Mouse (Mus musculus) right cerebral cortex, postnatal 36 days (tissue): ENCODE results near the gene Ltbp2.

Source experiments
- DNase-seq, 2 experiments: peaks; one replicate each; pipeline ENCODE4 v3.0.0; 2022; ENCODE audit warnings: low spot score in 2 of 2, mixed read lengths in 1 of 2

Ltbp2 gene

GRCm38 (mm10) chr12:84880091-84880490 is 3.8 kb upstream of the Ltbp2 start:
- no peak for DNase-seq

DNA sequence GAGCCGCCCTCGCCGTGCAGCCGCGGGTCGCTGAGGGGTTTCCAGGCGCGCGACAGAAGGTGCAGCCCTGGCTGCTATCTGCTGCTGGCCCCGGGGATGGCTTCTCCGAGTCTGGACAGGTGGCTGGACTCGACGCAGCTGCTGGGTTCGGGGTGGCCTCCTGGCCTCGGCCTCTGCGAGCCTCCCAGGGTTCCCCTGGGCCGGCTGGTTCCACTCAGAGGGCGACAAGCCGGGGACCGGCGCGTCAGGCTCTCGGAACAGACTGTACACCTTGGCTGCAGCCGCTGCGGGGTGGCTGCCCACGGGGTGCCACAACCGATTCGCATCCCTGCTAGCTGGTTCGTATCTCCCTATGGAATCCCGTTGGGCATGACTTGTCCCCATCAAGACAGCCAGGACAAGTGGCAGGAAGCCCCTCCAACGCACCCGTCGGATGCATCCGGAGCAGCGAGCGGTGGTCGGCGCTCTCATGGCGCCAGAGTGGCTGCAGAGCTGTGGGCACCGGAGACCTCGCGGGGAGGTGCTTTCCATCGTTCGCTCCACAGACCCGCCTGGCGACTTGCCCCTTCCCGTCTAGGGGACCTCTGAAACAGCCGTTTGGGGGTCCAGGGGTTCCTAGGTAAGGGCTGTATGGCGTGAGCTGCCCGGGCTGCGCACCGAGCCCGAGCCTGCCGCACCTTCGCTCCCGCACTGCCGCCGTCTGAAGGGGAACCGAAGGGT is 411 bp downstream of the Ltbp2 start:
- no peak for DNase-seq

DNA sequence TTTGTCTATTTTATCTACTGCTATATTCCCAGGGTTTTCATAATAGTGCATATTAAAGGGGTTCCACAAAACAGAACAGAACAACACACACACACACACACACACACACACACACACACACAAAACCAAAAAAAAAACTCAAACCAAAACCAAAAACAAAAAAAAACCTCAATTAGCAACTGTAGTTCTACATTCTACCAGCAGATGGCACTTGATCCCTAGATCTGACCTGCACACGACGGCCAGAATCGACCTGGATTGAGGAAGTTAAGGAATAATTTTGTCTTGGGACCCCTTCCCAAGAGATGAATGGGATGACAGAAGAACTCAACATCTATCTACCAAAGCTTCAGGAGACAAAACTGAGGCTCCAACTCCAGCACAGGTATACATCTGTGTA is 2.9 kb downstream of the Ltbp2 start:
- DNase-seq: no peak

DNA sequence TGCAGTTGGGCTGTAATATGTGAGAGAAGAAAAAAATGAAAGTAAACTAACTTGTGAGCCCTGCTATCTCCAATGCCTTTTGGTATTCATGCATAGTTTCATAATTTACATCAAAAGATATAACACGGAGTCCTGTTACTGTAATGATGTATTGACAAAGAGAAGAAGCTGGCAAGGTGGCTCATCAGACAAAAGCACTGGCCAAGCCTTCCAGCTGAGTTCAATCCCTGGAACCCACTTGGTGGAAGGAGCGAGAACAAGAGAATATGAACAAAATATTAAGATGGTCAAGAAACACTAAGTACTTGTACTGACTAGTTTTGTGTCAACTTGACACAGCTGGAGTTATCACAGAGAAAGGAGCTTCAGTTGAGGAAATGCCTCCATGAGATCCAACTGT is 4.0 kb downstream of the Ltbp2 start:
- DNase-seq: no peak

DNA sequence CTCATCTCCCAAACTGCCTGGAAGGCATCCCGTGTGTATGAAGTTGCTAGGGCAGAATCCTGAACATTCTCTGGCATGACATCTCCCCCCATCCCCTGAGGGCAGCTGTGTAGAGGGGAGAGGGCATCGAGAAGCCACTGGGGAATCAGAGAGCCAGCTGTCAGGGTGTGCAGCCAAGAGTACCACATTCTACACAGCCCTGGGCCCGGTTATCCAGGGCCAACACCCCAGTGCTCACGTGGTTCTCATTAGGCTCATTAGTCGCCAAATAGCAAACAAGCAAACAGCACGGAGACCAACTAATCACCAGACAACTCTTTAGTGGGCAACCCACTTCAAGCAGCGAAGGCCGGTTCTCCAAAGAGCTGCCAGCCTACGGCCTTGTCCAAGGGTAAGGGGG is 10.9 kb downstream of the Ltbp2 start:
- no peak for DNase-seq

DNA sequence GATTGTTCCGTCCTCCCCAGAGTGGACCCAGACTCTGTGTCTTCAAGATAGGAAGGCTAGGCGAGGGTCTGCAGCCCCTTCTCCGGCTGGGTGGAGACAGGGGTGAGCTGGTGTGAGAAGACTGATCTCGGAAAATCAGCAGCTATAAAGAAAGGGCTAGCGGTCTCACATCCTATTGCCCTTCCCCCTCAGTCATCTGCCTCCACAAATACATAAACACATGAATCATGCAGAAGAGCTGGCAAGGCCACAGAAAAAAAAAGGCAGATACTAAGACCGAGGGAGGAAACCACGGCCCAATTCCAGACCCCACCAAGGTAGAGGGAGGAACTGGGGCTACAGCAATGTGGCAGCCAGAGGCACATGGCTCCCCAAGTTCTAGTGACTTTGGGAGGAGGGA is 11.5 kb downstream of the Ltbp2 start:
- no peak for DNase-seq

GRCm38 (mm10) chr12:84863196-84863595 is 13.1 kb downstream of the Ltbp2 start:
- DNase-seq: no peak

DNA sequence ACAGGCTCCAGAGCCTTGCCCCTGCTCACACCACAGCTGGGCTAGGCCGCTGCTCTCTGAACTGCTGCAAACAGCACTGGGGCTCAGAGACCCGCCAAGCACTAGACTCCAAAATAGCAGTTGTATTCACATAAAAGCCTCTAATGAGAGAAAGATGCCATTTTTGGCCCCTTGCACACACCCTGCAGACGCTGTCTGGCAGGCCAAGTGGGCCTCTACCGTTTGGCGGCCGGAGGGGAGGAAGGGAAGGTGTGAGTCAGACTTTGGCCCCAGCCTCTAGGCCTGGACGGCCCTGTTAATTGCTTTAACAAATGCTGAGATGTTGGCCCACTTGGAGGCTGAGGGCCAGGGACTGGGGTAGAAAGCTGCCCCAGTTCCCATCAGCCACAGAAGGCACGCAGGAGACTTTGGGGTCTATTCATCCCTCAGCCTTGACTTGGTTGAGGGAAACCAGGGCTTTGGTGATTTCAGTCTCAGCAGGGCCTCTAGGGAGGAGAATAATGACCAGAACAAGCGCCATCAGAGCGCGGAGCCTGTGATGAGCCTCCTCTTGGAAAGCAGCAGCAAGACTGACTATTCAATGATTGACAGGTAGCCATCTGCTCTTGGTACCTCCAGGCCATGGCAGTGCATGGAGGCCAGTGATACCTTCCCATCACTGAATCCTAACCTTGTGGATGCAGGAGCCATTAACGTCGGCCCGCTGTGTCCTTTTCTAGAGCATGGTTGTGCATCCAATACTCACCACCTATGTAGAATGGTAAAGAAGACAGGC is 14.0 kb downstream of the Ltbp2 start:
- peak; percentile 17 to 18 for DNase-seq

- DNase-seq: no peak
Measured at GRCm38 (mm10) chr12:84858149-84859113, 17.9 kb downstream of the Ltbp2 start.

DNA sequence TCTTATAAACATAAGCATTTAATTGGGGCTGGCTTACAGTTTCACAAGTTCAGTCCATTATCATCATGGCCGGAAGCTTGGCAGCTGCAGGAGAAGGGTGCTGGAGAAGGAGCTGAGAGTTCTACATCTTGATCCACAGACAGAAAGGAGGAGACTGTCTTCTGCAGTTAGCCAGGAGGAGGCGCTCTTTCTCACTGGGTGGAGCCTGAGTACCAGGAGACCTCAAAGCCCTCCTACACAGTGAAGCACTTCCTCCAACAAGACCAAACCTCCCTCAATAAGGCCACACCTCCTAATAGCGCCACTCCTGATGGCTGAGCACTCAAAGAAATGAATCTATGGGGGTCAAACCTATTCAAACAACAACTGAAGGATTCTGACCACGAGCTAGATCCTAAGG is 18.6 kb downstream of the Ltbp2 start:
- DNase-seq: no peak

DNA sequence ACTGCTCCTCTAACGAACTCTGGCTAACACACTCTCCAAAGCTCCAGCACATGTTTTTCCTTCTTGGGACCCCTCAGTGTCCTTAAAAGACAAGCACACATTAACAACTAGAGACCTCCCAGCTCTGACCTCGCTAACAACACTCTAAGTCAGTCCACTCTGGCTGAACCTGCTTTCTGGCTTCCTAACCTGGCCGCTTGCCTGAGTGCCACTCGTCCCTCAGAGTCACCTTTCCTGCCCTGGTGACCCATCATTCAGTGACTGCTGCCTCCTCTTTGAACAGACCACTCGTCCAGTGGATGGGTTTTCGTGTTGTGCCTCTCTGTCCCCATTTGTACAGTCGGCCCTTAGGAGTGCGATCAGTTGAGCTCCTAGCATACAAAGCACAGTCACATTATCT is 19.8 kb downstream of the Ltbp2 start:
- no peak for DNase-seq

GRCm38 (mm10) chr12:84855084-84855625 is 21.2 kb downstream of the Ltbp2 start:
- DNase-seq: no peak

DNA sequence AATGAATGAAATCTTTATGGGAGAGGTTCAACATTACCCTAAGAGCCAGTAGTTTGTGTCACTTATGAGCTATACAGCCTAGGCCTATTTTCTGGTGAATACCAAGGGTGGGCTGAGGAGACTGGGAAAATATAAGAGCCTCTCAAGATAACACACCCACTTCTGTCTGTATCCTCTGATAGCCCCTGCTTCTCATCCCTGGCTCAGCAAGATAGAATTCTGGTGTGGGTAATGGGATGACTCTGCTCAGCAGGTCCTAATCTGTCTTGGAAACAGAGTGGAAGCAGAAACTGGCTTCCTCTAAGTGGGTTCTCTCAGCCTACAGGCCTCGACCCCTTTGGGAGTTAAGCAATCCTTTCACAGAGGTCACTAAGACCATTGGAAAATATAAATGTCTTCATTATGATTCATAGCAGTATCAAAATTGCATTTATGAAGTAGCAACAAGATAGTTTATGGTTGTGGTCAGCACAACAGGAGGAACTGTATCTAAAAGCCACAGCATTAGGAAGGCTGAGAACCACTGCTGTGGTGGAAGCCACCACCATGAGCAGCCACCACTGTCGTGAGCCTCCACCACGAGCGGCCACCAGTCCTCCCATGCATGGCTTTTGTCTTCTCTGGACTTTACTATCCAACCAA is 21.8 kb downstream of the Ltbp2 start:
- no peak for DNase-seq

GRCm38 (mm10) chr12:84851403-84852040 is 24.8 kb downstream of the Ltbp2 start:
- DNase-seq: no peak

DNA sequence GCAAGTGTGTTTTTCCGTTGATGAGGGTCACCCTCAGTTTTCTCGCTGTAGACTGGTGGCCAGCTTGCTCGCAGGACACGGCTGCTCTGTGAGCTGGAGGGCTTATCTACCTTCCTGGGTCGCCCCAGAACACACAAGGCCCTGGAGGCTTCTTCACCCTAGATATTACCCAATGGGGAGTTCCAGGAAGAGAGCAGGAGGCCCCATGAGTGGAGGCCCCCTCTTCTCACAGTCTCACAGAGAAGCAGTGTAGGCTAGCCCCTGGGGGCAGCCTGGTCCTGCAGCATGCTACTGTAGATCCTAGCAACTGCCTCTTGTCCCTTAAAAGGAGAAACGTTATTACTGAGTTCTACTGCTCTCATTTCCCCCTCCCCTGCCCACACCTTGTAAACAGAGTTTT is 28.4 kb downstream of the Ltbp2 start:
- DNase-seq: no peak

DNA sequence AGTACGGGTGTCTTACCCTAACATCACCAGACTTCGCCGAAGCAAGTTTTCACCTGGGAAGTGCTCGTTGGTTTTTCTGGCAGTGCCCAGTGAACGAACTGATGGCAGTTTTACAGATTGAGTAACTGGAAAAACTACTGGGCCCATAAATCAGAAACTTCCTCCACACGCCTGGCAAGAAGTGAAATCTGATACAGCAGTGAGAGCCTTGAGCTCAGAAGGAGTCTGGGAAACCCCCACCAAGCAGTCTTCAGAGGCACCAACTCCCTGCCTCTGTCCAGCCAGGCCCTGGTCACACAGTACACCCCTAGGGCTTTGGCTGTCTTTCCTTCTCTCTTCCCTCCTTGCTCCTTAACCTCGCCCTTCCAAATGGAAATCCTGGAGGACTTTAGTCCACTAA is 28.9 kb downstream of the Ltbp2 start:
- DNase-seq: no peak

- no peak for DNase-seq
Measured at GRCm38 (mm10) chr12:84846594-84847014, 29.7 kb downstream of the Ltbp2 start.

DNA sequence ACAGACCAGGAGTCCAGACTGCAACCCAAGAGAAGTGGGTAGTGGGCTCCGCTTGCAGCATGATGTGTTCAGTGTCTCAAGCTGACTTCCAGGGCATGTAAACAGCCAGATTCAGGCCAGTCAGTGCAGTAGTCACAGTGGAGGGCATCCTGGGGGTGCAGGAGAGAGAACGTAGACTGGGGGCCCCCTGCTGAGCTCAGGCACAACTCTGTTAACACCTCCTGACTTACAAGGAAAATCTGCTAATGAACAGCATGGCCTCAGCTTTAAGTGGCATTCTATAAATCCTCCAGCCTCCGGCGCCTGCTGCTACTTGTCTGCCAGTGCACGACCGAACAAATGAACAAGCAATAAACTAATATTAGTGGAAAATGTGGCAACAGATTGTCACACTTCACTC is 33.6 kb downstream of the Ltbp2 start:
- DNase-seq: no peak

DNA sequence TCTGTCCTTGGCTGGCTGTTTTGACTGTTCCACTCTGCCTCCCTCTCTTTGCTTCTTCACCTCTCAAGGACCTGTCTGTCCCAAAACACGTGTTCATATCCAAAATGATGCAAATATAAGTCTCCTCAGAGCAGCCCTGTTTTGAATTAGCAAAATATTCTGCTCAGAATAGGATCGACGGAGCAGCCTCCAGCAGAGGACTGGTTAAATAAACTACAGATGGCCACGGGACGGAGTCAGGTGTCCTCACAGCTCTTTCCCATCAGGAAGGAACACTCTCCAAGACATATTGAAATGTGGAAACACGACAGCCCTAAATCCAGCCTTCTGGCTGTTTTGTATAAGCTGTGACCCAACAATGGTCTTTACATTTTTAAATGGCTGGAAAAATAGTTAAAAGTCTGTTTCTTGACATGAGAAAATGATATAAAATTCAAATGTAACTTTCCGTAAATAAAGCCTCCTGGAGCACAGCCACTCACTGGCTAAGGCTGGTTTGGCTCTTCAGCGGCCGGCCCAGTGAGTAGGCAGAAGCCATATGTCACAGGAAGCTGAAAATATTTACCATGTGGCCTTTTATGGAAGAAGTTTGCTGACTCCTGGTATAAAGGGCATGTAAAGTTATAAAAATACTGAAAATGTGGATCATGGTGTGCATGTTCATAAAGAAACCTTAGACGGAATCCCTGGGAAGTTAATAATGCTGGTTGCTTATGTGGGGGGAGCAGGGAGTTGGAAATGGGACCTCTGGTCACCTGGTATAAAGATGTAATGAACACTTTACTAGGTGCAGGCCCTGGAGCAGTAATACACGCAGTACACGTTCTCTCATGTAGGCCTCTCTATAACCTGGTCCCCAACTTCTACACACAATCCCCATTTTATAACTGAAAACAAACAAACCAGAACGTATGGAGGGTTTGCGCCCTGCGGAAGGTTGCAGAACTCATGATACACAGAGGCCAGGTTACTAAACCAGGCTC is 34.9 kb downstream of the Ltbp2 start:
- DNase-seq: peak in 1 of 2 experiments; percentile 32

GRCm38 (mm10) chr12:84840734-84841133 is 35.6 kb downstream of the Ltbp2 start:
- no peak for DNase-seq
